Mouse (Mus musculus): Measurements from ENCODE around the gene Polr2j. TPM values are rescaled to one million over a fixed set of nuclear protein-coding genes. Genes with fewer than 3 reads are reported as not detected.
"Not testable (repeated sequence)": the region's sequence is repeated elsewhere in the genome, so short reads cannot be mapped to it uniquely, and the experiment has no call there.

Polr2j gene
- polyA plus RNA-seq, 1 experiment from 2014 or later: 261 TPM

- DNase-seq (ENCODE audit: low spot score): no peak
- WGBS: 53% methylated on average over 12 of the region's 12 CpGs
- no peaks in the 10 kb centered on the region for H3K9me3 ChIP-seq (ENCODE audit: control insufficient read depth, low read length)
- peaks cover 3% of the 10 kb centered on the region for H3K4me1 ChIP-seq (replicated peaks; ENCODE audit: control insufficient read depth, insufficient read depth, low read length)
- H3K9ac ChIP-seq (ENCODE audit: low read depth, low read length): no peak overlapping the region
- H3K4me2 ChIP-seq: no peak overlapping the region
- H3K36me3 ChIP-seq (ENCODE audit: control insufficient read depth, insufficient read depth, low read length): peaks cover 18% of the 10 kb centered on the region
- no peak overlapping the region for H3K27ac ChIP-seq (ENCODE audit: low read depth, low read length)
- ATAC-seq (replicated peaks; ENCODE audit: low FRiP score): peak; percentile 30; the same call in 1 of the 2 replicates
- no peak overlapping the region for H3K4me3 ChIP-seq (ENCODE audit: low read depth, low read length)
- H3K27me3 ChIP-seq (replicated peaks; ENCODE audit: control insufficient read depth, insufficient read depth, low read length): no peaks in the 10 kb centered on the region
Observed at GRCm38 (mm10) chr5:136144606-136145430, 28.4 kb downstream of the Polr2j start.

- no peak overlapping the region for H3K27ac ChIP-seq (ENCODE audit: low read depth, low read length)
- no peaks in the 10 kb centered on the region for H3K27me3 ChIP-seq (replicated peaks; ENCODE audit: control insufficient read depth, insufficient read depth, low read length)
- no peak overlapping the region for H3K4me3 ChIP-seq (ENCODE audit: low read depth, low read length)
- H3K9ac ChIP-seq (ENCODE audit: low read depth, low read length): no peak overlapping the region
- H3K9me3 ChIP-seq (ENCODE audit: control insufficient read depth, low read length): no peaks in the 10 kb centered on the region
- ATAC-seq (replicated peaks; ENCODE audit: low FRiP score): no peak
- DNase-seq (ENCODE audit: low spot score): no peak
- H3K4me1 ChIP-seq (replicated peaks; ENCODE audit: control insufficient read depth, insufficient read depth, low read length): peaks cover 3% of the 10 kb centered on the region
- H3K4me2 ChIP-seq: no peak overlapping the region
- WGBS: 81% methylated on average over 1 of the region's 1 CpGs
- peaks cover 4% of the 10 kb centered on the region; the same call in 1 of the 2 replicates for H3K36me3 ChIP-seq (ENCODE audit: control insufficient read depth, insufficient read depth, low read length)
Observed at GRCm38 (mm10) chr5:136146936-136147335, 30.5 kb downstream of the Polr2j start.

GRCm38 (mm10) chr5:136147704-136148103 lies 31.3 kb downstream of the Polr2j start:
- ATAC-seq (replicated peaks; ENCODE audit: low FRiP score) (no peak), DNase-seq (ENCODE audit: low spot score) (no peak)
- Histone ChIP-seq H3K9ac (ENCODE audit: low read depth, low read length) (no peak overlapping the region), H3K4me3 (ENCODE audit: low read depth, low read length) (no peak overlapping the region), H3K9me3 (ENCODE audit: control insufficient read depth, low read length) (no peaks in the 10 kb centered on the region), H3K27ac (ENCODE audit: low read depth, low read length) (no peak overlapping the region), H3K4me2 (no peak overlapping the region), H3K4me1 (replicated peaks; ENCODE audit: control insufficient read depth, insufficient read depth, low read length) (peaks cover 3% of the 10 kb centered on the region), H3K36me3 (ENCODE audit: control insufficient read depth, insufficient read depth, low read length) (no peaks in the 10 kb centered on the region), H3K27me3 (replicated peaks; ENCODE audit: control insufficient read depth, insufficient read depth, low read length) (no peaks in the 10 kb centered on the region)
- WGBS: 62% methylated on average over 8 of the region's 8 CpGs

- H3K36me3 ChIP-seq (ENCODE audit: control insufficient read depth, insufficient read depth, low read length); H3K4me3 ChIP-seq (ENCODE audit: low read depth, low read length); H3K27me3 ChIP-seq (replicated peaks; ENCODE audit: control insufficient read depth, insufficient read depth, low read length); H3K9me3 ChIP-seq (ENCODE audit: control insufficient read depth, low read length); DNase-seq (ENCODE audit: low spot score); H3K27ac ChIP-seq (ENCODE audit: low read depth, low read length); H3K9ac ChIP-seq (ENCODE audit: low read depth, low read length); H3K4me1 ChIP-seq (replicated peaks; ENCODE audit: control insufficient read depth, insufficient read depth, low read length): not testable (repeated sequence)
- ATAC-seq (replicated peaks; ENCODE audit: low FRiP score): peak; percentile 79
- H3K4me2 ChIP-seq: 0 out of 2 replicates have a peak overlapping the region, but pooled peaks have one; percentile 17
- 33% methylated on average over 5 of the region's 5 CpGs for WGBS
Observed at GRCm38 (mm10) chr5:136149134-136149576, 32.7 kb downstream of the Polr2j start.

GRCm38 (mm10) chr5:136152365-136152764 lies 35.9 kb downstream of the Polr2j start:
- Histone ChIP-seq H3K9me3 (ENCODE audit: control insufficient read depth, low read length) (no peaks in the 10 kb centered on the region), H3K4me3 (ENCODE audit: low read depth, low read length) (no peak overlapping the region), H3K27me3 (replicated peaks; ENCODE audit: control insufficient read depth, insufficient read depth, low read length) (no peaks in the 10 kb centered on the region), H3K27ac (ENCODE audit: low read depth, low read length) (no peak overlapping the region), H3K36me3 (ENCODE audit: control insufficient read depth, insufficient read depth, low read length) (no peaks in the 10 kb centered on the region), H3K4me1 (replicated peaks; ENCODE audit: control insufficient read depth, insufficient read depth, low read length) (no peaks in the 10 kb centered on the region), H3K9ac (ENCODE audit: low read depth, low read length) (no peak overlapping the region), H3K4me2 (no peak overlapping the region)
- DNase-seq (ENCODE audit: low spot score): no peak
- no peak for ATAC-seq (replicated peaks; ENCODE audit: low FRiP score)
- WGBS: 80% methylated on average over 8 of the region's 8 CpGs

- Histone ChIP-seq H3K4me2 (no peak overlapping the region), H3K36me3 (ENCODE audit: control insufficient read depth, insufficient read depth, low read length) (no peaks in the 10 kb centered on the region), H3K4me1 (replicated peaks; ENCODE audit: control insufficient read depth, insufficient read depth, low read length) (no peaks in the 10 kb centered on the region), H3K9me3 (ENCODE audit: control insufficient read depth, low read length) (no peaks in the 10 kb centered on the region), H3K9ac (ENCODE audit: low read depth, low read length) (no peak overlapping the region), H3K27me3 (replicated peaks; ENCODE audit: control insufficient read depth, insufficient read depth, low read length) (no peaks in the 10 kb centered on the region), H3K27ac (ENCODE audit: low read depth, low read length) (no peak overlapping the region), H3K4me3 (ENCODE audit: low read depth, low read length) (no peak overlapping the region)
- DNase-seq (ENCODE audit: low spot score) (no peak), ATAC-seq (replicated peaks; ENCODE audit: low FRiP score) (no peak)
- 95% methylated on average over 5 of the region's 5 CpGs for WGBS
Observed at GRCm38 (mm10) chr5:136155399-136155798, 39.0 kb downstream of the Polr2j start.

GRCm38 (mm10) chr5:136160084-136160483 lies 43.7 kb downstream of the Polr2j start:
- H3K9me3 ChIP-seq (ENCODE audit: control insufficient read depth, low read length); ATAC-seq (replicated peaks; ENCODE audit: low FRiP score): not testable (repeated sequence)
- 90% methylated on average over 11 of the region's 12 CpGs for WGBS

GRCm38 (mm10) chr5:136163807-136164474 lies 47.5 kb downstream of the Polr2j start:
- Histone ChIP-seq H3K27ac (ENCODE audit: low read depth, low read length) (no peak overlapping the region), H3K4me1 (replicated peaks; ENCODE audit: control insufficient read depth, insufficient read depth, low read length) (no peaks in the 10 kb centered on the region), H3K9ac (ENCODE audit: low read depth, low read length) (no peak overlapping the region), H3K4me3 (ENCODE audit: low read depth, low read length) (no peak overlapping the region), H3K36me3 (ENCODE audit: control insufficient read depth, insufficient read depth, low read length) (peaks cover 4% of the 10 kb centered on the region; the same call in 1 of the 2 replicates), H3K4me2 (no peak overlapping the region), H3K9me3 (ENCODE audit: control insufficient read depth, low read length) (no peaks in the 10 kb centered on the region), H3K27me3 (replicated peaks; ENCODE audit: control insufficient read depth, insufficient read depth, low read length) (no peaks in the 10 kb centered on the region)
- ATAC-seq (replicated peaks; ENCODE audit: low FRiP score) (no peak), DNase-seq (ENCODE audit: low spot score) (no peak)
- WGBS: 86% methylated on average over 11 of the region's 11 CpGs

More at GRCm38 (mm10) chr5:136160084-136160483, 43.7 kb downstream of the Polr2j start:
- DNase-seq (ENCODE audit: low spot score); H3K4me2 ChIP-seq; H3K9ac ChIP-seq (ENCODE audit: low read depth, low read length); H3K27me3 ChIP-seq (replicated peaks; ENCODE audit: control insufficient read depth, insufficient read depth, low read length); H3K4me1 ChIP-seq (replicated peaks; ENCODE audit: control insufficient read depth, insufficient read depth, low read length); H3K27ac ChIP-seq (ENCODE audit: low read depth, low read length); H3K36me3 ChIP-seq (ENCODE audit: control insufficient read depth, insufficient read depth, low read length); H3K4me3 ChIP-seq (ENCODE audit: low read depth, low read length): not testable (repeated sequence)

All from liver, embryonic 11.5 days (tissue).